Comparison of ENCODE assay signal across 9 mouse cellular contexts in genomic region chr11:32009961-32010662, GRCm38 (mm10). TPM values are rescaled to one million over a fixed set of nuclear protein-coding genes. Genes with fewer than 3 reads are reported as not detected.
DNase-seq lines count a peak whose midpoint lies in the region; ATAC-seq lines count a peak whose summit lies in the region.
"Had no signal": no experiment of that assay in that cellular context is flagged by ENCODE, and none has a peak within 500 bp of the region (broad histone marks: within the 10 kb centered on the region; RNA-seq: fewer than 3 reads in every experiment).

No protein-coding gene starts in this region.

- peaks cover 11% of the 10 kb centered on the region for H3K9me3 ChIP-seq in hindbrain, embryonic 16.5 days (ENCODE audit: control insufficient read depth, low read length)
- no peaks in the 10 kb centered on the region for H3K9me3 ChIP-seq in intestine, embryonic 15.5 days

- DNase-seq in frontal cortex, postnatal 10 days (ENCODE audit: low spot score in 2 of 2): no peak
- DNase-seq in CD4-positive, CD25-positive, alpha-beta regulatory T cell, adult 2 months (ENCODE audit: low read depth, low spot score): peak; percentile 76
- DNase-seq in embryo, embryonic 10 days (ENCODE audit: low spot score): peak; percentile 82
- DNase-seq in naive thymus-derived CD4-positive, alpha-beta T cell, adult 2 months (ENCODE audit: low read depth): peak; percentile 61
- DNase-seq in gastrocnemius, postnatal 25 days: no peak

- H3K27me3 ChIP-seq in hindbrain, embryonic 16.5 days (replicated peaks; ENCODE audit: control insufficient read depth, insufficient read depth, low read length): no peaks in the 10 kb centered on the region
- H3K27me3 ChIP-seq in intestine, embryonic 15.5 days (replicated peaks): no peaks in the 10 kb centered on the region

- peak overlapping the region; percentile 34 for H3K4me2 ChIP-seq in hindbrain, embryonic 16.5 days (ENCODE audit: low read length)
- no peak overlapping the region for H3K4me2 ChIP-seq in intestine, embryonic 15.5 days (replicated peaks)

- ATAC-seq in frontal cortex, adult (ENCODE audit: low TSS enrichment): peak; percentile 20; the same call in 1 of the 2 replicates
- ATAC-seq in hindbrain, embryonic 16.5 days: peak; percentile 76
- no peak for ATAC-seq in intestine, embryonic 15.5 days

- H3K36me3 ChIP-seq in hindbrain, embryonic 16.5 days (ENCODE audit: control insufficient read depth, insufficient read depth, low read length): peaks cover 22% of the 10 kb centered on the region
- no peaks in the 10 kb centered on the region for H3K36me3 ChIP-seq in intestine, embryonic 15.5 days

- no peak overlapping the region for H3K9ac ChIP-seq in hindbrain, embryonic 16.5 days (ENCODE audit: low read depth, low read length)
- H3K9ac ChIP-seq in intestine, embryonic 15.5 days: no peak overlapping the region
- H3K9ac ChIP-seq: liver, embryonic 14.5 days had no signal

- WGBS in hindbrain, embryonic 16.5 days: 10% methylated on average over 13 of the region's 13 CpGs
- WGBS in intestine, embryonic 15.5 days: 33% methylated on average over 13 of the region's 13 CpGs

- H3K4me3 ChIP-seq in hindbrain, embryonic 16.5 days (ENCODE audit: low read length): no peak overlapping the region
- no peak overlapping the region for H3K4me3 ChIP-seq in intestine, embryonic 15.5 days (replicated peaks)

- H3K27ac ChIP-seq in hindbrain, embryonic 16.5 days (ENCODE audit: low read depth, low read length): peak overlapping the region; percentile 63
- H3K27ac ChIP-seq in intestine, embryonic 15.5 days: no peak overlapping the region
- H3K27ac ChIP-seq: liver, embryonic 14.5 days had no signal

- H3K4me1 ChIP-seq in hindbrain, embryonic 16.5 days (ENCODE audit: control insufficient read depth, insufficient read depth, low read depth, low read length): peaks cover 31% of the 10 kb centered on the region
- H3K4me1 ChIP-seq in intestine, embryonic 15.5 days (replicated peaks): 0 out of 2 replicates have a peak, but pooled peaks cover 3% of the 10 kb centered on the region

RNA-seq across cellular contexts. Expression of gene Nsg2, which starts 9.8 kb away (rescaled TPM):
- polyA plus RNA-seq in hindbrain, embryonic 16.5 days (2015; fragmentation: Nextera tagmentation; extraction: Ambion mirVana): 530 and 557 TPM in 2 replicates
- polyA plus RNA-seq in intestine, embryonic 15.5 days (2015; fragmentation: Nextera tagmentation; extraction: Ambion mirVana): 10.0 and 12.0 TPM in 2 replicates
- total RNA-seq in gastrocnemius, postnatal 25 days (2021): under 1 TPM; 0.26 to 0.35 TPM

RNA-seq across cellular contexts. Expression of gene 4930524B15Rik, which starts 44.7 kb away (rescaled TPM):
- 0.22 and 0.49 TPM in 2 replicates for polyA plus RNA-seq in hindbrain, embryonic 16.5 days (2015; fragmentation: Nextera tagmentation; extraction: Ambion mirVana)
- not detected in 2 replicates for polyA plus RNA-seq in intestine, embryonic 15.5 days (2015; fragmentation: Nextera tagmentation; extraction: Ambion mirVana)
- total RNA-seq in gastrocnemius, postnatal 25 days (2021): not detected
- polyA plus RNA-seq: liver, embryonic 14.5 days had no signal

Comparison
In these comparisons a context has a peak if more than half of its experiments do, and no peak if none do; other contexts are left out.
1. DNase-seq: peak in CD4-positive, CD25-positive, alpha-beta regulatory T cell, adult 2 months (single experiment), embryo, embryonic 10 days (single experiment) and naive thymus-derived CD4-positive, alpha-beta T cell, adult 2 months (single experiment); none in frontal cortex, postnatal 10 days (0 of 2) and gastrocnemius, postnatal 25 days (single experiment).
2. RNA of gene Nsg2, which starts 9.8 kb away (polyA plus RNA-seq): 530 to 557 TPM in hindbrain, embryonic 16.5 days; 10.0 to 12.0 TPM in intestine, embryonic 15.5 days; every median in the first group is over 10 times any median in the second.